Mouse (Mus musculus) liver, embryonic 14.5 days (tissue): Measurements from ENCODE around the gene Bcl2l15.

Experiments used
- CTCF ChIP-seq: IDR thresholded peaks from 2 replicates; pipeline ENCODE4 v1.5.1; 2016; ENCODE audit warnings: antibody characterized with exemption, low read depth, control low read depth
- EP300 ChIP-seq: IDR thresholded peaks from 2 replicates; pipeline ENCODE4 v1.6.1; 2016; ENCODE audit warnings: antibody characterized with exemption, low read depth

DNA sequence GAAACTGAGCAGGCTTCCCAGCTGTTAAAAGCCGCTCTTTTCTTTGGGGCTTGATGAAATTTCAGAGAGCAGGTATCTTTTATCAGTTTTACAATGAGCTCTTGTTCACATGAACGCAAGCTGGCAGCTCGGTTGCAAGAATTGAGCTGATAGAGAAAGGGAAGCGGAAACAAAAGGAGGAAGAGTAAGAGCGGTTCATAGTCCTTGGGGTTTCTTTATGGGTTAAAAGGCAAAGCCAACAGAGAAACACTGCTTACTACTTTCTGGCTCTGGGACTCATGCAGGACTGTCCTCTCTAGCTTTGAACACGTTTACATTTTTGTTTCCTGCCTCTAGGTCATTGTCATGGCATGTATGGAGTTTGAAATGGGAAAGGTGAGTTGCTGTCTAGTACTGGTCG, 41.9 kb downstream of the Bcl2l15 start:
- TF ChIP-seq CTCF (no peak), EP300 (no peak)
